Mouse (Mus musculus) olfactory bulb, adult 2 months (tissue): ENCODE results near the gene Eif2b4.
A peak's percentile ranks its signal among the peaks of the same experiment; 100 is the strongest.

Experiments used
- CTCF ChIP-seq: fragments of 200-500 bp; IDR thresholded peaks from 2 replicates; pipeline ENCODE4 v1.5.1; 2012; ENCODE audit warnings: low read depth, mild to moderate bottlenecking, low read length, moderate library complexity; ENCODE audit not compliant: insufficient read depth
- POLR2A ChIP-seq: fragments of 200-500 bp; IDR thresholded peaks from 2 replicates; pipeline ENCODE4 v1.6.1; 2012; ENCODE audit warnings: mild to moderate bottlenecking, low read depth, low read length, moderate library complexity; ENCODE audit not compliant: insufficient read depth

DNA sequence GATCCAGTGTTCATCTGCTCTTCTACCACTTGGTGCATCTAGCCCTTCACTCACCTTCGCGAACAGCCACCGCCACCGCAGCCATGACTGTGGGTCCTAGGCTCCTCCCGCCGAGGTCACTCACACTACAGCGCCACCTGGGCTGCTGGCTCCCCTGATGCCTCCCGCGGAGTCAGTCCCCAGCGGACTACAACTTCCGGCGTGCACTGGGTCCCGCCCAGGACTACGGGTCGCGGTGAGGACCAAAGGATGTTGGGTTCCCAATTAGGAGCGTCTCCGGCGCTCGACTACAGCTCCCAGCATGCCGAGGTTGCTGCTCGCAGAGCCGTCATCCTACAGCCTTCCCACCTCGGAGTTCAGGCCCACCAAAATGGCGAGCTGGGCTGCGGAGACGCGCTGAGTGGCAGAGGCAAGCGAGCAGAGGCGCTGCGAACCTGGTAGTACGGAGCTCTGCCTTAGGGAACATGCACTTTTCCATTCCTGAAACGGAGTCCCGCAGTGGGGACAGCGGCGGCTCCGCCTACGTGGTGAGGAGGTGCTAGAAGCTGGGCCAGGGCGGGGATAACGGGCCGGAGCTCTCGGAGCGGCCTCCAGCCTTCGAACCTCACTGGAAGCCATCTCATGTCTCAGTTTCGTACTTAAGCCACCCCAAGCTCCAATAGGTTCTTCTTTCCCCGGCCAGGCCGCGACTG, at the start of gene Eif2b4, which contains the start of gene Snx17:
- TF ChIP-seq POLR2A (peak; percentile 25), CTCF (no peak)
